ENCODE assay signal across 8 mouse cellular contexts in genomic region chr1:33719733-33720225, GRCm38 (mm10). TPM values are rescaled to one million over a fixed set of nuclear protein-coding genes. Genes with fewer than 3 reads are reported as not detected.
DNase-seq lines count a peak whose midpoint lies in the region; TF ChIP-seq lines count a peak whose summit lies in the region.

Gene Rab23 (plus strand): TSS chr1:33719887.

- under 1% methylated on average over 54 of the region's 54 CpGs for WGBS in macrophage (ENCODE audit: missing documents)

- intact Hi-C loops in left cerebral cortex, adult 2 months (cut with DNase I) = loop anchor here (2.0 kb wide), 2 partner anchors 19 to 49 kb away; no protein-coding TSS in a partner anchor

- H3K79me2 ChIP-seq in macrophage (ENCODE audit: inconsistent target) = no peaks in the 10 kb centered on the region

- peak; percentile 91 for TF ChIP-seq POLR2A in cortical plate, adult 2 months (IDR thresholded peaks at IDR 0.05; ENCODE audit: extremely low read depth, insufficient read depth, low read length)

- H3K36me3 ChIP-seq in macrophage (ENCODE audit: inconsistent target) = no peaks in the 10 kb centered on the region

- no peaks in the 10 kb centered on the region; the same call in 1 of the 2 replicates for H3K4me1 ChIP-seq in cortical plate, adult 2 months (ENCODE audit: control insufficient read depth, insufficient read depth, low read length)

- peak within 1 kb of the TSS; percentile 35 for H3K4me3 ChIP-seq in cortical plate, adult 2 months (ENCODE audit: insufficient read depth, low read length)
- H3K4me3 ChIP-seq in left cerebral cortex, adult 2 months = peak within 1 kb of the TSS; percentile 62
- peak within 1 kb of the TSS; percentile 36 for H3K4me3 ChIP-seq in macrophage (ENCODE audit: inconsistent target)

- TF ChIP-seq CTCF in cortical plate, adult 2 months (IDR thresholded peaks at IDR 0.05; ENCODE audit: extremely low read depth, insufficient read depth, low read length) = no peak
- no peak for TF ChIP-seq CTCF in left cerebral cortex, adult 2 months (IDR thresholded peaks at IDR 0.05)

- peak within 1 kb of the TSS; percentile 26 for H3K27ac ChIP-seq in cortical plate, adult 2 months (ENCODE audit: insufficient read depth, low read length)
- H3K27ac ChIP-seq in left cerebral cortex, adult 2 months = peak within 1 kb of the TSS; percentile 88
- H3K27ac ChIP-seq in macrophage = no peak within 1 kb of the TSS

- peak; percentile 78 for DNase-seq in adipocyte (ENCODE audit: low spot score)
- DNase-seq in gastrocnemius, adult 8-10 months (ENCODE audit: low spot score in 2 of 2) = peak; percentile 40 to 68
- DNase-seq in hindlimb bud, embryonic 11.5 days (ENCODE audit: extremely low spot score, low read depth, low spot score) = peak; percentile 47
- DNase-seq in left cerebral cortex, adult 2 months (ENCODE audit: extremely low spot score in 1 of 2, low spot score in 2 of 2) = peak; percentile 86
- peak; percentile 89 for DNase-seq in right cerebral cortex, adult 18-20 months
- DNase-seq in urinary bladder, adult 2 months (ENCODE audit: low spot score) = peak; percentile 74

RNA-seq across cellular contexts. Expression of gene Rab23, which starts in this region (rescaled TPM):
- 17.5 and 20.5 TPM in 2 replicates for polyA plus RNA-seq in cortical plate, adult 2 months (2012; rRNA removed)
- 1 to 10 TPM; 2.6 to 6.9 (median 3.8) TPM for total RNA-seq in gastrocnemius, adult 8-10 months (2022)
- total RNA-seq in left cerebral cortex, adult 2 months (2021) = 10 to 100 TPM; 29.7 to 31.0 TPM
- total RNA-seq in macrophage (2018; cell fraction: chromatin; rRNA removed) = 10 to 100 TPM in 10 of 26 experiments, 1 to 10 TPM in 16; 1.5 to 17.8 (median 8.9) TPM
- 1 to 10 TPM in 25 of 26 experiments, under 1 TPM in 1; 0.94 to 5.9 (median 2.7) TPM for total RNA-seq in macrophage (2018; cell fraction: cytosol; rRNA removed)
- total RNA-seq in macrophage (2018; cell fraction: nucleus; rRNA removed) = 10 to 100 TPM in 6 of 26 experiments, 1 to 10 TPM in 20; 1.8 to 19.0 (median 5.6) TPM
- polyA plus RNA-seq in macrophage (2018) = 1.8 to 3.7 TPM (median 2.3 TPM) in 3 replicates
- polyA plus RNA-seq in urinary bladder, adult 2 months (2012; rRNA removed) = 14.6 and 18.3 TPM in 2 replicates
